Mouse (Mus musculus) urinary bladder, postnatal 14 days (tissue): ENCODE measurements around the gene Cnpy3.

Source experiments
- DNase-seq: peaks from one replicate; pipeline ENCODE4 v3.0.0; 2021; ENCODE audit warnings: low spot score

The Cnpy3 gene

DNA sequence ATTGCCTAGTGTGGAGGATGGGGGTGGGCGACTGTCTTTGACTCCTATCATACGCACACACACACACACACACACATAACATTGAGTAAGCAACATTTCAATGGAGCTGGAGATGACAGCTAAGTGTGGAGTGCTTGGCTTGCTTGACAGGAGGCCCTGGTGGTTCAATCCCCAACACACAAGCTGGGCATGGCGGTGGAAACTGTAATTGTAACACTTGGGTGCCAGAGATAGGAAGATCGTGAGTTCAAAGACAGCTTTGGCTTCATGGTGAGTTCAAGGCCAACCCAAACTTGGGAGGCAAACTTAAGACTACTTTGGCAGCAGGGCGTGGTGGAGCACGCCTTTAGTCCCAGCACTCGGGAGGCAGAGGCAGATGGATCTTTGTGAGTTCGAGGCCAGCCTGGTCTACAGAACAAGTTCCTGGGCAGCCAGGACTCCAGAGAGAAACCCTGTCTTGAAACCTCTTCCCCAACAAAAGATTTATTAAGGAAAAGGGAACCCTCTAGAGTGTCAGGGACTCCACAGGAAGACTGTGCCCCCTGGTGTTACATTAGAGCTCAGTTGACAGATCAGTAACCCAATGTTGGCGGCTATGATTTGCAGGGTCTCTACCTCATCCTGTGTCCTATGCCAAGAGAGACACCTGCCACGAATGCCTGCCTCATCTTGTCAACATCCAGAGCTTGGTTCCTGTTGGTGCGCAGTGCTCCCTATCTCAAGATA is 37.1 kb downstream of the Cnpy3 start:
- no peak for DNase-seq

DNA sequence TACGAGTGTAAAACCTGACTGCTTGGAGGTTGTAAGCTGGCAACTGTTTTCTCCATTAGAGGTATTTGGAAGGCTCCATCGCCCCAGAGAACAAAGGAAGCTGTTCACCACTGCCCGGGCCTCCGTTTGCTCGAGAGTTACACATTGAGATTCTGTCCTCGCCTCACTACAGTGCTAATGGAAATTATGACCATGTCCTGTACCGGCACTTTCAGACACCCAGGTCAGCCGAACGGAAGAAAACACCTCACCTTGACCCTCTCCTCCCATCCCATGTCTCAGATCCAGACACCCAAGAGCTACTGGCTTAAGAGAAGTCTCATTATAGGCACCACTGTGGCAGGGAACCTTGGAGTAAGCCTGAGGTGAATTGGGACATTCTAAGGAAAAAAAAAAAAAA is 38.2 kb downstream of the Cnpy3 start:
- DNase-seq = no peak

DNA sequence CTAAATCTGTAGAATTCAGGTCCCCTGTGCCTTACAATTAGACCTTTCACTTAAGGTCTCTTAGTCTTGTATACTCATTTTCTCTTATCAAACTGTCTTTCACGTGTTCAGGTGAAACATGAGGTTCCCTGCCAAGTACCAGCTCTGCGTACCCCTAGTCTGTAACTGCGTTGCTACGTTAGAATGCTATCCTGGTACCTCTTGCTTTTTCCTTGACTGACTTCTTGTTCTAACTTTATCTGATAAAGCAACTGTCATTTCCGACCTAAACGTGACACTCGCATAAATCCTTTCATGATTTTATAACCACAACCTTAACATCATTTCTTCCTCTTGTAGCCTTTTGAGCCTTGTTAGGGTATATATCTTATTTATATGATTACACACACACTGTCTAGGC is 39.6 kb downstream of the Cnpy3 start:
- DNase-seq = no peak

DNA sequence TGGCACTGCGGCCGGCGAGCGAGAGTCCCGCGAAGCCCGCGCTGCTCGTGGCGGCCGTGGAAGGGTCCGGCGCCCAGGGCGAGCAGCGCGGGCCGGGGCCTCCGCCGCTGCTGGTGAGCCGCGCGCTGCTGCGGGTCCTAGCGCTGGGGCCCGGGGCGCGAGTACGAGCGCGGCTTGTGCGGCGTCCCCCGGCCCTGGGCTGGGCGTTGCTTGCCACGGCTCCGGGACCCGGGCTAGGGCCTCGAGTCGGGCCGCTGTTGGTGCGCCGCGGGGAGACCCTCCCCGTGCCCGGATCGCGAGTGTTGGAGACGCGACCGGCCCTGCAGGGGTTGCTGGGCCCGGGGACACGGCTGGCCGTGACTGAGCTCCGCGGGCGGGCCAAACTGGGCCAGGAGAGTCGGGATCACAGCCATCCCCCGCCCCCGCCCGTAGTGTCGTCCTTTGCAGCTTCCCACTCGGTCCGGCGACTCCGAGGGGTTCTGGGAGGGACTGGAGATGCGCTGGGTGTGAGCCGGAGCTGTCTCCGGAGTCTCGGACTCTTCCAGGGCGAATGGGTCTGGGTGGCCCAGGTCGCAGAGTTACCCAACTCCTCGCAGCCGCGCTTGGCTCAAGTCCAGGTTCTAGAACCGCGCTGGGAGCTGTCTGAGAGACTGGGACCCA is 40.3 kb downstream of the Cnpy3 start:
- DNase-seq = peak; percentile 67

DNA sequence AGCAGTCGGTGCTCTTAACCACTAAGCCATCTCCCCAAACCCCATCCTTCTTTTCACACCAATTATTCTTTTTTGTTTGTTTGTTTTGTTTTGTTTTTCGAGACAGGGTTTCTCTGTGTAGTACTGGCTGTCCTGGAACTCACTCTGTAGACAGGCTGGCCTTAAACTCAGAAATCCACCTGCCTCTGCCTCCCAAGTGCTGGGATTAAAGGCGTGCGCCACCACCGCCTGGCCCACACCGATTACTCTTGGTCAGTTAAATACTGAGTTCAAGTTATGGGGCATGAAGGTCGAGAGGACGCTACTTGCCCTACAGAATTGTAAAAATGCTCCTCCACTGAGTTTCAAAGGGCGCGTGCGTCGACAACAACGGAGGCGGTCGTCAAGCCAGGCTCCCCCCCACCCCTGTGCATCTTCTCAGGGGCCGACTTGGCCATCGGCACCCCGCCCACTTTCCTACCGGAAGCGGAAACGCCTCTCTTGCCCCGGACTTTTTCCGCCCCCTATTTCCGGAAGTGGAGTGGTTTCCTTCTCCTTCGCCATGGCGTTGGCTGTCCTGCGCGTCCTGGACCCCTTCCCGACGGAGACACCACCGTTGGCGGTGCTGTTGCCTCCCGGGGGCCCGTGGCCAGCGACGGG is 40.9 kb downstream of the Cnpy3 start, which contains the start of gene Pex6:
Gene Pex6, plus strand, starts transcription at position 505 of the 639 bp plus-strand sequence.
- DNase-seq = peak; percentile 94

DNA sequence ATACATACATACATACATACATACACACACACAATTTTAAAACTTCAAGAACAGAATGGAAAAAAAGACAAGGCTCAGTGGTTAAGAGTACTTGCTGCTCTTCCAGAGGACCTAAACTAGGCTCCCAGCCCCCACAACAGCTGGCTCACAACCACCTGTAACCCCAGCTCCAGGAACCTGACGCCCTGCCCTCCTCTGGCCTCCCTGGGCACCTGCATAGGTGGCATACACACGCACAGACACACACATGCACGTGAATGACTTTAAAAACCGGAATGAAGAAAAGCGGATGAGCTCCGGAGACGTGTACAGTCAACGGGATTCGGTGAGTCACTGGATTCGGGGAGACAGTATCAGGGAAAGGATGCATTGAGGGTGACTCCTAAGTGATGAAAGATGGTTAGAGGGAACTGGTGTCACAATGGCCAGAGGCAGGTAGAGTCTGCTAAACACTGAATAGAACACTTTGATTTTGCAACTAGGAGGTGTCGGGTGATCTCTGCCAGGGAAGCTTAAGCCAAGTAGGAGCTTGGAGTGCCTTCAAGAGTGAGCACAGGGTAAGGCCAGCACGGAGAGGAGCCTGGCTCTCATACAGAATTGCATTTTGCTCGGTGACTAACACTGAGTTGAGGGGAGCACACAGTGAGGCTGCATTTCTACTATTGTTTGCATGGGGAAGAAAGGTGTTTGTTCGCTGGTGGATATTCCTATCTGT is 45.5 kb downstream of the Cnpy3 start:
- no peak for DNase-seq

DNA sequence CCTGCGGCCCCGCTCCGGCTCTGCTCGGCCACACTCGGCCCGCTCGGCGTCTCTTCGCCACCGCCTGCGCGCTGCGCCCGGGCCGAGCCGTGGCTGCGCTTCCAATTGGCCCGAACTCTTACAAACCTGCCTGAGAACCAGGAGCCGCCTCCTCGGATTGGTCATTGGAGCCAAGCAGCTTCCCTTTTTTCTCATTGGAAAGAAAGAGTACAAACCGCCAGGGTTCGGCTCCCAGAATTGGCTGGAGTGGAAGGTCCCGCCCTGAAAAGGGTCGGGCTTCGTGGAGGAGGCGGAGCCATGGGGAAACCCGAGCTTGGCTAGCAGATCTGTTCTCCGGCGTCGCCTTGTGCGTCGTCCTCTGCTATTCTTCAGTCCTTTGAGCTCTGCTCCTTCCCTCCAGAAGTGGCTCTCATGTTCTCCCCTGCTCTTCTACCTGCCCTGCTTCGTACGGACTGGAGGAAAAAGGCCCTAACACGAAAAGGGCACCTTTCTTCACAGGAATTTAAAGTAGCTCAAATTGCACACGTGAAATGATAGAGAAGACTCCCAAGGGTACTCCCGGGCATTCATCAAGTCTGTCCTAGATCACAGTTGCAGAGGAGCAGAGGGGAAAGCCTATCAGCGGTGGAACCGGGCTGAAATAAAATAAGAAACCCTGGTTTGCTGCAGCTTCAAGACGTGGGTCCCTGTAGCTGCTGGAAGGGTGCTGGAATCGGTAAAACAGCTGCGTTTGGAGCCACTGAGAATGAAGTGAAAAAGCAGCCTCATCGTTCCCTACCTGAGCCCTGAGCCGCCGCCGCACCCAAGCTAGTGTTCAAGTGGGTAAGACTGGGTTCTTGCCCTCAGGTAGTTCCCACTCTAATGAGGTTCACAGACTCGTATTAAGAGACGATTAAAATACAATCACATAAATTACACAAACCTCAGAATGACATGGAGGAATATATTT is 46.9 kb downstream of the Cnpy3 start, which contains the start of gene Ppp2r5d:
Gene Ppp2r5d, minus strand, starts transcription at position 225 of the 949 bp plus-strand sequence.
- DNase-seq = peak; percentile 97

DNA sequence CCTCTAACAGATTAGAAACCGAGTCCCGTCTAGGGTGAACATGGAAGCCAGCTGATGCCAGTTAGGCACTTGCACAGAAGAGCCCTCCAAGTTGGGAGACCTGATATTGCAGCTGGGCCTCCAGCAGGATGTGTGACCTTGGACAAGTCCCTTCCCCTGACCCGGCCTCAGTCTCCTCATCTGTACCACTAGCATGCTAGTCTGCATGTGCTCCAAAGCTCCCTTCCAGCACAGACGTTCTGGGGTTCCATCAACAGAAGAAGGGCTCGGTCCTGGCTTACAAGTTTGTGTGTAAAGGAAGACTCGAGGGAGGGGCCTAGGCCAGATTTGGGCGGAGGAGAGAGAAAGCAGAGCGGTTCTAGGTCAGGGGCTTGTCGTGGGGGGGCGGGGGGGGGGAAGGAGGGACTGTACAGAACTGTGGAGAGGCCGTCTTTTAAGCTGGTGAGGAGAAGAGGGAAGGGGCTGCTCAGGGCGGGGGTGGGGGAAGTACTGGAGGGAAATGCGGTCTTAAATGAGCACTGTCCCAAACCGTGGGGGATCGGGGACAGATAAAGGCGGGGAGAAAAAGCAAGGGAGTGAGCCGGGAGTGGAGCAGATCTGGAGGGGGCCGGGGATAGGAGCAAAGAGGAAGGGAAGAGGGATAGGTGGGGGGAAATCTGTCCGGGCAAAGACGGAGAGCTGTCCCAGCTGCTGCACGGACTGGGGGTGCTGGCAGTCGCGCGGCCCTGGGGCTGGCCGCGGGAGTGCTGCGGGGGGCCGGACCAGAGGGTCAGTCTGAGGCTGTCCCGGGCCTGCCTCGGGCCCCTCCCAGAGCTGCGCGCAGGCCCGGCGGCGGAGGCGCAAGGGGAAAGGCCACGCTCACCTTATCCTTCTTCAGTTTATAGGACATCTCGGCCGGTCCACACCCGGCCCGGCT is 47.8 kb downstream of the Cnpy3 start:
- DNase-seq = no peak

DNA sequence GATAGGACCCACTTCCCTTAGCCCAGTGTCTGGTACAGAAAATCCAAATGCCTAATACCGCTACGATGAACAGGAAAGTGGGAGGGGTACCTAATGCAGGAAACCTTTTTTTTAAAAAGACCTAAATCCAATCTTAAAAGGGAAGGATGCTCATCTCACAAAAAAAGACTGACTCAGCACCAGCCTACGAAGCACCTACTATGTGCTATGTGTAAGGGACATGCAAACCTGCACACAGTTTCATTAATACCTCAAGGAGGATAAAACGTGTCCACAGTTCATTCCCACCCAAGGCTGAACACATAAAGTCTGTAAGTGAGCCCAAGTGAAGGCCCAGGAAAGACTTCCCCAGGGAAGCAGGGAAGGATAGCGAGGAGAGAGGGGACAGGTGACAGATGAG is 49.5 kb downstream of the Cnpy3 start:
- DNase-seq = no peak

DNA sequence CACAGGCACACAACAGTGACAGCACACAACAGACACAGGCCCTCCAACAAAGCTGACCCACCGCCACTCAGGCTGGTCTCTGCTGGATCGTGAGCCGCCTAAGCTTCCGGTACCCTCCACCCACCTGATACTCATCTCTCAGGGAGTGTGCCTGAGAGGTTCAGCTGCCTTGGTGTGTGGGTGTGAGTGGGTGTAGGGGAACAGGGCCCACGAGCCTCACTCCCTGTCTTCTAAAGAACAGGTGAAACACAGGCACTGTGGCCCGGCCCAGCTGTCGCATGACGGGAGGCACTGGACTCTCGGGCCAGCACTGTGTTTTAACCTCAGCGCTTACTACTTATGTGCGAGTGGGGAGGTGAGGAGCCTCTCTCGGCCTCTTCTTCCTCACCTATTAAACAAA is 49.9 kb downstream of the Cnpy3 start:
- no peak for DNase-seq

DNA sequence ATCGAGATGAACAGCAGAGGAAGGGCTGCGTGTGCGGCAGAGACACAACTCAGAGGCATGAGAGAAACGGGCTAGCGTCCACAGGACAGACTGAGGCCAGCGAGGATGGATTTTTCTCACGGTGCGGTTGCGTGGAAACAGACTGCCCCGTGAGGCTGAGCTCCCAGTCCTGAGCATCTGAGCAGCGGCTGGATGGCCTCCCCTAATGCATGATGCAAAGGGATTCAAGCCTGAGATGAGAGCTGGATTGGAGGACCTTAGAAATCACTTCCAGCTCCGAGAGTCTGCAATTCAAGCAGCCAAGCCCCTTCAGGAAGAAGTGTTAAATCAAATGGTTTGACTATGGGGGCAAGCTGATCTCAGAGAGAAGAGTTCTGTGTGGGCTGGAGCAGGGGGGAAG is 50.5 kb downstream of the Cnpy3 start:
- no peak for DNase-seq

DNA sequence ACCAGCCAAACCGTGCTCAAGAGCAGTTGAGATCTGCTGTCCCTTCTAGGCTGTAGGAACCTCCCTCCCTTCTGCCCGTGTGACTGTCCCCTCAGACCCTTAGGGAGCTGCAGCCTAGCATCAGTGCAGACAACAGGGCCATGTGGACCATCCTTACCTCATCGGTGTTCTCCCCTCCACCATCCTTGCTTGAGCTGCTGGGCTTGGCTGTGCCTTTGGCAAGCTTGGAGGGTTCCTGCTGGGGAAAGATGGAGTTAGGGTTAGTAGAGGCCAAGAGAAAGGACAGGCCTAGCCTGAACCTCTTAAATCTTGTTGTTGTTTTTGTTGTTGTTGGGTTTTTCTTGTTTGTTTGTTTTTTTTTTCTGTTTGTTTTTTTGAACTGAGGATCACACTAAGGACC is 52.1 kb downstream of the Cnpy3 start:
- DNase-seq = no peak

DNA sequence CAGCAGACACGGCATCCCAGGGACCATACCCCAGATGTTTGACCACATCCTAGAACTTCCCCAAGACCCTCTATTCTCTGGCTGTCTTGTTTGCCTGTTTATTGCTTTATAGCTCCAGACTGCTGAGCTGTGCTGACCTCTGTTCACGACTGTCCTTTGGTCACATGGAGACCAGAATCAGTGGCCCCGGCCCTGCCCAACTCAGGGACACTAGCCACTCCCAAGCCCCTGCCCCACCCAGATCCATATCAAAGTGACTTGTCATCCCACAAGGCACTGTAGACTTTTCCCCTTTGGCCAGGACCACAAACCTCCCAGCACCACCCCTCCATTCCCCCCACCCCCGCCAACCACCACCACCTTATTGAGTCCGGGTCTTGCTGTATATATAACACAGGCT is 52.8 kb downstream of the Cnpy3 start:
- no peak for DNase-seq

DNA sequence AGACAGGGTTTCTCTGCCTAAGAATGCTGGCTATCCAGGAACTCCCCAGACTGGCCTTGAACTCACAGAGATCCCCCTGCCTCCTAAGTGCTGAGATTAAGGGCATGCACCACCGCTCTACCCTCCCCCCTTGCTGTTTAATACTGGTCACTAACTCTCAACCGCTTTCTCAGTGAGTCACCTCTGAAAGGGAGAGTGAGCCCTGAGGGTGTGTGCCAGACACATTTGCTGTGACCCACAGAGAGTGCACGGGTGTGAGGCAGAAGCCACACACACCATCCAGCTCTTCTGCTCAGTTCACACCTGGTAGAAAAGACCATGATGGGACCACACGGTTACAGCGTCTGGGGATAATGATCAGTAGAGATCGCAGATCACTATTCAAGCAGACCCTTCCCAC is 53.5 kb downstream of the Cnpy3 start:
- no peak for DNase-seq

DNA sequence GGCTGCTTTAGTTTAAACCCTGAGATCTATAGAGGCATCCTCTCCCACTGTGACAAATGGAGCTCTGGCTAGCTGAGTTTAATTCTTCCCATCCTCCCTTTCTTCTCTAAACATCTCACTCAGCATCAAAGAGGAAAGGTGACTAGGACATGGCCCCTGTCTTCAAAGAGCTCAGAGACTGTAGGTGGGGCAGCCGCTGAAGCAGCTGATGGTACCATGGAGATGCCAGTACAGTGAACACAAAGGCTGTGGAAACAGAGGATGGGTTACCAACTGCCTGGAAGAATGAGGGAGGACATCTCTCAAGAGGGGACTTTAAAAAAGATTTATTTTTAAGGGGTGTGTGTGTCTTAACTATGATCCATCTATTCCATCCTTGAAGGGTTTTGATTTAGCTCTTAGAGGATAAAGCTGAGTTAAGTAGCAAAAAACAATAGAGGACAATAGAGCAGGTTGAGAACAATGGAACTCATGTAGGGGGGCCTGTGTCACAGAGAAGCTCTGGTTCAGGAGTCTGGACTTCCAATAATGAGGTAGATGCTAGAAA is 57.4 kb downstream of the Cnpy3 start:
- DNase-seq = no peak

DNA sequence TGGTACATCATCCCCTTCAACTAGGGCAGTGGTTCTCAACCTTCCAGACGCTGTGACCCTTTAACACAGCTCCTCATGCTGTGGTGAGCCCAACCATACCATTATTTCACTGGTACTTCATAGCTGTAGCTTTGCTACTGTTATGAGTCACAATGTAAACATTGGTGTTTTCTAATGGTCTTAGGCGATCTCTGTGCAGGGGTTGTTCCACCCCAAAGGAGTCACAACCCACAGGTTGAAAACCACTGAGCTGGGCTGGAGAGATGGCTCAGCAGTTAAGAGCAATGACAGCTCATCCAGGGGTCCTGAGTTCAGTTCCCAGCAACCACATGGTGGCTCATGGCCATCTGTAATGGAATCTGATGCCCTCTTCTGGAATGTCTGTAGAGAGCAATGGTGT is 60.6 kb downstream of the Cnpy3 start:
- no peak for DNase-seq

DNA sequence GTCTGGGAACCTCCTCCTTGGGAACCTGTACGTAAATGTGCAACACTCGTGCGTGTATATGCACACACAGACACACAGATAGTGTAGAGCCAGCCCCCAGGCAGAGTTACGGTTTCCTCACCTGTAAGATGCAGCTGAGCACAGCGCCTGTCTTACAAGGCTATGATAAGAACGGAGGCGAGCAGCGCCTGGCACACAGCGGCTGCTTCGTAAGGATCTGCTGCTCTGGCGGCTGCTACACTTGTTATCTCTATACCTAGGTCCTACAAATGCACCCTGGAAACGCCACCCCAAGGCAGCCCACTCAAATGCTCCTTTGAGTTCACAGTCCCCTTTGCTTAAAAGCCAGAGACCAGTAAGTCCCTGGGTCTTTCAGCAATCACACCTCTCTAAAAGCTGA is 61.3 kb downstream of the Cnpy3 start:
- DNase-seq = no peak

DNA sequence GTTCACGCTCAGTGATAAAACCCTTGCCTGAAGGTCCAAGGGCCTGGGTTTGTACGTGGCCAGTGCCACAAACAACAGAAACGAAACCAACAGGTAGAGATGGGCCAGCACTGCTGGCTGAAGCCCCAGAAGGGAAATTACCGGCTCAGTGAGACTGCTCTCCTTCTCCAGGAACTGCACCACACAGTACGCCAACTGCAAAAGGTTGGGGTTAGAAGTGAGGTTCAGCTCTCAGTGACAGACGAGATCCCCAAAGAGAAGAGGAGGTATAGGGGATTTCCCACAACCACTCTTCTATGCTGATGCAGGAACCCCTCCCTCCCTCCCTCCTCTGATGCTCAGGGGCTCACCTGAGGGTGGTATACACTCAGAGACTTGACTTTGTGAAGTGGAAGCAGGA is 66.1 kb downstream of the Cnpy3 start:
- no peak for DNase-seq
